Mouse (Mus musculus) G1E (cell line): ENCODE data around the gene Ces2f.
"Not testable (repeated sequence)": the region's sequence is repeated elsewhere in the genome, so short reads cannot be mapped to it uniquely, and the experiment has no call there.

Experiments
- CTCF ChIP-seq: IDR thresholded peaks from 2 replicates; pipeline ENCODE4 v1.5.1; 2012; ENCODE audit warnings: low read depth, low read length, inconsistent platforms, mixed read lengths
- POLR2AphosphoS5 ChIP-seq: IDR thresholded peaks from 2 replicates; pipeline ENCODE4 v1.6.1; 2012; ENCODE audit warnings: low read depth, low read length, inconsistent platforms; ENCODE audit not compliant: insufficient replicate concordance
- TAL1 ChIP-seq: conservative IDR thresholded peaks from 2 replicates; pipeline ENCODE4 v1.6.1; 2012; ENCODE audit warnings: low read depth, low read length, inconsistent platforms, mixed read lengths

DNA sequence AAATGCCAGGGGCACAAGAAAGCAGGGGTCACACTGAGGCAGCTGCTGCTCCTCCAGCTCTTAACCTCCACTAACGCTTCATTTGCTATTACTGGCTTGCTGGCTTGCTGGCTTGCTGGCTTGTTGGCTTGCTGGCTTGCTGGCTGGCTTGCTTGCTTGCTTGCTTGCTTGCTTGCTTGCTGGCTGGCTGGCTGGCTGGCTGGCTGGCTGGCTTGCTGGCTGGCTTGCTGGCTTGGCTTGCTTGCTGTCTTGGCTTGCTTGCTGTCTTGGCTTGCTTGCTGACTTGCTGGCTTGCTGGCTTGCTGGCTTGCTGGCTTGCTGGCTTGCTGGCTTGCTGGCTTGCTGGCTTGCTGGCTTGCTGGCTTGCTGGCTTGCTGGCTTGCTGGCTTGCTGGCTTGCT lies 38.1 kb upstream of the Ces2f start:
- TF ChIP-seq CTCF, POLR2AphosphoS5, TAL1: not testable (repeated sequence)
